Mouse (Mus musculus): Measurements from ENCODE around the gene Pbx1.

- TF ChIP-seq POLR2A (IDR thresholded peaks at IDR 0.05; ENCODE audit: borderline replicate concordance, extremely low read depth, low read depth, low read length) = no peak
- no peak for TF ChIP-seq CTCF (IDR thresholded peaks at IDR 0.05; ENCODE audit: insufficient read depth, low read length)
Measured at GRCm38 (mm10) chr1:168258856-168259255, 173.2 kb downstream of the Pbx1 start.

Measured in lung, adult 2 months (tissue).